Mouse (Mus musculus) myocyte (in vitro differentiated cells): ENCODE results near the gene Usp30.

ENCODE experiments used
- POLR2A ChIP-seq: IDR thresholded peaks from one replicate; pipeline ENCODE4 v1.6.1; 2011; ENCODE audit warnings: low read depth, mild to moderate bottlenecking, control low read depth, moderate library complexity; ENCODE audit not compliant: insufficient read length
- REST ChIP-seq: IDR thresholded peaks from one replicate; pipeline ENCODE4 v1.6.1; 2011; ENCODE audit warnings: mild to moderate bottlenecking, control low read depth, moderate library complexity; ENCODE audit not compliant: insufficient read depth, insufficient read length
- USF1 ChIP-seq: IDR thresholded peaks from one replicate; pipeline ENCODE4 v1.6.1; 2011; ENCODE audit warnings: low read depth, mild to moderate bottlenecking, control low read depth, moderate library complexity

GRCm38 (mm10) chr5:114154765-114155164 lies 89.5 kb downstream of the Usp30 start:
- TF ChIP-seq POLR2A (no peak), REST (no peak), USF1 (no peak)
